Mouse (Mus musculus): ENCODE measurements around the gene Pabpn1.
"Not testable (repeated sequence)": the region's sequence is repeated elsewhere in the genome, so short reads cannot be mapped to it uniquely, and the experiment has no call there.

Pabpn1 gene

DNA sequence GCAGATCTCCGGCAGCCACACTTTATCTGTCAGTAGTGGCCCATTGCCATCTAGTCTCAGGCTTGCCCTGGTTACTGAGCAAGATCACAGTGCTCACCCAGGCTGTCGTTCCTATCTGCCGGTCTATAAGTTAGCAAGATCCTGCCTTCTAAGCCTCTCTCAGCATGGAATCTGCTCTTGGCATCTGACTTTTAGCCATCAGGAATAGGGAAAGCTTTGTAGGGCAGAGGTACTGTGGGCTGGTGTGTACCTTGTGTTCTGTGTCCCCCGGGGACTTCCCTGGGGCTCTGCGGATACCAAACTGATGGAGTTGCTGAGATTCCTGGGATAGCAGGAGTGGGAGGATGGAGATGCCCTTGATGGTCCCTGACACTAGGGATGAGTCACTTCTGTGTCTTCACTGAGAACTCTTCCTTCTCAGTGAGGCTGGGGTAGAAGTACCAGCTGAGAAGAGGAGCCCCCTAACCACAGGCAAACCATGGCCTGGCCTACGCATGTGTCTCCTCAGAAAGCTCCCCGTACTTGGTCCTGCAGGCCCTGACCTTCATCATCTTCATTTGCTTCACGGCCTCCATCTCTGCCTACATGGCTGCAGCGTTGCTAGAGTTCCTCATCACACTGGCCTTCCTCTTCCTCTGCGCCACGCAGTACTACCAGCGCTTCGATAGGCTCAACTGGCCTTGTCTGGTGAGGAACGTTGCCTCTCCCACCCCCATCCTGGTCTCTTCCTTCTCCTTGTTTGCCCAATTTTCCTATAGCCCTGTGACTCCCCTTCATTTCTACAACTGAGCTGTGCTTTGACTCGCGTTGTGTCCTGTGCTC is 45.3 kb downstream of the Pabpn1 start:
- no peak for DNase-seq

- no peak for DNase-seq
Observed at GRCm38 (mm10) chr14:54938431-54939219, 46.3 kb downstream of the Pabpn1 start.

DNA sequence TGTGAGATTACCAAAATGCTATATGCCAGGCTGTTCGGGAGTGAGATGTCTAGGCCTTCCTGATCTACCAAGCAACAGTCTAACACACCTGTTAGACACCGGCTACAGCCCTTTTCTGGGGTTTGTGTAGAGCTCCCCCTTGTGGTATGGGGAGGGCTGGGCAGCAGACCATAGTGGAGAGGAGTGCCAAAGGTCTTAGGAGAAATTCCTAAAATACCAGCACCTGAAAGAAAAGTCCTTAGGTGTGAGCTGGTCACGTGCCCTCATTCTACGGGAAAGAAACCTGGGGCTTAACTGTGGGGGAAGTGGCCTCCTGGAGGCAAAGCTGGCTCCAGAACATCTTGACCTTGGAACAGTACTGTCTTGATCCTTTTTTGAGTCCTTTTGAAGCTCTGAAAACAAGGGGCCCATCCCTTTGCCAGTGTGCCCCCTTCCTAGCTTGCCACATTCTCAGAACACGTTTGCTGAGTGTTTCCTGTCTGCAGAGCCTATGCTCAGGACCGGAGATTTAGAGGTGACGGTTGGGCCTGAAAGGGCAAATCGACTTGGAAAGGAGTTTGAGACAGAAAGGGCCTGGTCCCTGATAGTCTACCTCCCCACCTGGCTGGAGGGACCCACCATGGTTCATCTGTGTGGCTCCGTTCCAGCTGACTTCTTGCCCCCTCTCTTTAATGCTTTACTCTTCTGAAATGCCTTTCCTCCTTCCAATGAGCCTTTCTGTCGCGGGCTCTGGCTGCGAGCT is 47.3 kb downstream of the Pabpn1 start:
- DNase-seq: peak; percentile 53 to 59

DNA sequence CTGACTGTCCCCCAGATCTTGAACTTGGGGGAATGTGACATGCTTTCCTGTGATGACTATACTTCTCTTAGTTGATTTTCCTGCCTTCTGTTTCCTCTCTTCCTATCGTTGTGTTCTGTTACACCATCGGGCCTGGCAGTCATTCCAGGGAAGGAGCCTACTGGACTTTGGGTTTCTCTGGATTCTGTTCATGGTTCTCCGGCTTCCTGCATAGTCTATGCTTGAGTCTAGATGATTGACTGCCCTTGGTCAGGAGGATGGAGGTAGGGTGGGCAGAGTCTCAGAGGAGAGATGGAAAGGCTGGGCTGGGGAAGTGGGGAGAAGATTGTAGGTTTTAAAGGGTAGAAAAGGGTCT is 47.9 kb downstream of the Pabpn1 start:
- no peak for DNase-seq

GRCm38 (mm10) chr14:54941024-54941978 is 49.0 kb downstream of the Pabpn1 start:
- no peak for DNase-seq

GRCm38 (mm10) chr14:54942479-54942878 is 50.2 kb downstream of the Pabpn1 start:
- DNase-seq: no peak

- no peak for DNase-seq
Observed at GRCm38 (mm10) chr14:54943971-54944370, 51.7 kb downstream of the Pabpn1 start.

DNA sequence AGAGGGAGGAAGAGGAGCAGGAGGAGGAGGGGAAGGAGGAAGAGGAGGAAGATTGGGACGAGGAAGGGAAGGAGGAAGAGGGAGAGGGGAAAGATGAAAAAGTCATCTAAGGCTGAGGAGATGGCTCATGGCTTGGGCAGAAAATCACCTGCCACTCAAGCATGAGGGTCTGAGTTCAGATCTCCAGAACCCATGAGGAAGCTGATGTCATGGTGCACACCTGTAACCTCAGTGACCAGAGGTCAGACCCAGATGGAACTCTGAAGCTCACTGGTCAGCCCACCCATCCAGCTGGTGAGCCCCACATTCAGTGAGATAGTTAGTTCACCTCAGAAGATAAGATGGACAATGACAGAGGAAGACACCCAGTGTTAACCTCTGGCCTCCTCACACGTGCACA is 52.6 kb downstream of the Pabpn1 start:
- DNase-seq: no peak

- no peak for DNase-seq
Observed at GRCm38 (mm10) chr14:54945975-54946704, 53.8 kb downstream of the Pabpn1 start.

- not testable (repeated sequence) for DNase-seq
Observed at GRCm38 (mm10) chr14:54947008-54947407, 54.7 kb downstream of the Pabpn1 start.
